Mouse (Mus musculus) E14TG2a.4 (cell line): ENCODE measurements around the gene Gm49384.
"Not testable (repeated sequence)": the region's sequence is repeated elsewhere in the genome, so short reads cannot be mapped to it uniquely, and the experiment has no call there.

ENCODE experiments used
- H3K27me3 ChIP-seq: 2 replicates; pipeline ENCODE4 v1.6.1; 2014; ENCODE audit warnings: low read length, control low read depth; ENCODE audit not compliant: insufficient read depth
- H3K36me3 ChIP-seq: 2 replicates; pipeline ENCODE4 v1.6.1; 2014; ENCODE audit warnings: low read length, control low read depth; ENCODE audit not compliant: insufficient read depth
- H3K4me1 ChIP-seq: replicated peaks from 2 replicates; pipeline ENCODE4 v1.6.1; 2014; ENCODE audit warnings: low read depth, low read length, control low read depth
- H3K4me3 ChIP-seq: replicated peaks from 2 replicates; pipeline ENCODE4 v1.5.1; 2014; ENCODE audit warnings: mild to moderate bottlenecking, low read length
- H3K9me3 ChIP-seq: 2 replicates; pipeline ENCODE4 v1.6.1; 2014; ENCODE audit warnings: low read length, control low read depth
- CTCF ChIP-seq: conservative IDR thresholded peaks from 2 replicates; pipeline ENCODE4 v1.5.1; 2014; ENCODE audit warnings: low read length
- NANOG ChIP-seq: IDR thresholded peaks from 2 replicates; pipeline ENCODE4 v1.6.1; 2014; ENCODE audit warnings: borderline replicate concordance, low read length, mixed read lengths
- POU5F1 ChIP-seq: IDR thresholded peaks from 2 replicates; pipeline ENCODE4 v1.6.1; 2014; ENCODE audit warnings: low read length, borderline replicate concordance

The Gm49384 gene

GRCm38 (mm10) chr12:69164904-69165303, 39.2 kb downstream of the Gm49384 start:
- H3K27me3 ChIP-seq, result no peaks in the 10 kb centered on the region
- H3K36me3 ChIP-seq, result no peaks in the 10 kb centered on the region
- H3K4me3 ChIP-seq, result no peak overlapping the region
- no peak for TF ChIP-seq POU5F1
- TF ChIP-seq CTCF, result no peak
- TF ChIP-seq NANOG, result no peak
- no peaks in the 10 kb centered on the region for H3K9me3 ChIP-seq
- H3K4me1 ChIP-seq, result peaks cover 43% of the 10 kb centered on the region

- not testable (repeated sequence) for H3K27me3 ChIP-seq, H3K36me3 ChIP-seq, H3K4me3 ChIP-seq, H3K9me3 ChIP-seq
- peaks cover 41% of the 10 kb centered on the region for H3K4me1 ChIP-seq
Observed at GRCm38 (mm10) chr12:69163586-69163985, 40.5 kb downstream of the Gm49384 start.

- not testable (repeated sequence) for H3K4me3 ChIP-seq, H3K9me3 ChIP-seq, H3K27me3 ChIP-seq
- Histone ChIP-seq H3K36me3 (peaks cover 28% of the 10 kb centered on the region), H3K4me1 (peaks cover 38% of the 10 kb centered on the region)
Observed at GRCm38 (mm10) chr12:69160677-69161076, 43.4 kb downstream of the Gm49384 start.

- H3K9me3 ChIP-seq, result no peaks in the 10 kb centered on the region
- no peaks in the 10 kb centered on the region for H3K27me3 ChIP-seq
- peaks cover 33% of the 10 kb centered on the region for H3K36me3 ChIP-seq
- TF ChIP-seq CTCF, result peak; percentile 92
- TF ChIP-seq NANOG, result no peak
- H3K4me1 ChIP-seq, result peaks cover 30% of the 10 kb centered on the region
- H3K4me3 ChIP-seq, result peak overlapping the region; percentile 67
Observed at GRCm38 (mm10) chr12:69159578-69159940, 44.5 kb downstream of the Gm49384 start.

GRCm38 (mm10) chr12:69158765-69159577, 45.1 kb downstream of the Gm49384 start, which contains the start of gene Rps29:
TSS of gene Rps29 (minus strand) at chr12:69159186.
- not testable (repeated sequence) for H3K9me3 ChIP-seq, H3K27me3 ChIP-seq
- peak within 1 kb of the TSS; percentile 89 for H3K4me3 ChIP-seq
- H3K36me3 ChIP-seq, result peaks cover 33% of the 10 kb centered on the region
- peaks cover 27% of the 10 kb centered on the region for H3K4me1 ChIP-seq

- Histone ChIP-seq H3K4me3 (peak overlapping the region; percentile 89), H3K4me1 (peaks cover 24% of the 10 kb centered on the region), H3K36me3 (peaks cover 33% of the 10 kb centered on the region), H3K27me3 (no peaks in the 10 kb centered on the region), H3K9me3 (no peaks in the 10 kb centered on the region)
- TF ChIP-seq NANOG, result no peak
Observed at GRCm38 (mm10) chr12:69158366-69158764, 45.7 kb downstream of the Gm49384 start.

GRCm38 (mm10) chr12:69157107-69157506, 47.0 kb downstream of the Gm49384 start:
- TF ChIP-seq CTCF (no peak), NANOG (no peak), POU5F1 (no peak)
- H3K27me3 ChIP-seq, result no peaks in the 10 kb centered on the region
- H3K4me1 ChIP-seq, result peaks cover 21% of the 10 kb centered on the region
- peaks cover 33% of the 10 kb centered on the region for H3K36me3 ChIP-seq
- H3K4me3 ChIP-seq, result peak overlapping the region; percentile 89
- no peaks in the 10 kb centered on the region for H3K9me3 ChIP-seq

GRCm38 (mm10) chr12:69156436-69156835, 47.6 kb downstream of the Gm49384 start:
- Histone ChIP-seq H3K4me3 (peak overlapping the region; percentile 89; the same call in 1 of the 2 replicates), H3K9me3 (no peaks in the 10 kb centered on the region), H3K27me3 (no peaks in the 10 kb centered on the region), H3K36me3 (peaks cover 33% of the 10 kb centered on the region), H3K4me1 (peaks cover 21% of the 10 kb centered on the region)
- TF ChIP-seq POU5F1 (no peak), NANOG (no peak), CTCF (no peak)

- Histone ChIP-seq H3K27me3 (no peaks in the 10 kb centered on the region), H3K4me1 (peaks cover 21% of the 10 kb centered on the region), H3K36me3 (peaks cover 33% of the 10 kb centered on the region), H3K4me3 (no peak overlapping the region), H3K9me3 (no peaks in the 10 kb centered on the region)
- TF ChIP-seq CTCF (no peak), POU5F1 (no peak), NANOG (no peak)
Observed at GRCm38 (mm10) chr12:69155923-69156322, 48.1 kb downstream of the Gm49384 start.
